Mouse (Mus musculus): ENCODE results near the gene Rad54l2. TPM values are rescaled to one million over a fixed set of nuclear protein-coding genes. Genes with fewer than 3 reads are reported as not detected.

The Rad54l2 gene
- polyA plus RNA-seq, 1 experiment from 2014 or later: 8.8 TPM

DNA sequence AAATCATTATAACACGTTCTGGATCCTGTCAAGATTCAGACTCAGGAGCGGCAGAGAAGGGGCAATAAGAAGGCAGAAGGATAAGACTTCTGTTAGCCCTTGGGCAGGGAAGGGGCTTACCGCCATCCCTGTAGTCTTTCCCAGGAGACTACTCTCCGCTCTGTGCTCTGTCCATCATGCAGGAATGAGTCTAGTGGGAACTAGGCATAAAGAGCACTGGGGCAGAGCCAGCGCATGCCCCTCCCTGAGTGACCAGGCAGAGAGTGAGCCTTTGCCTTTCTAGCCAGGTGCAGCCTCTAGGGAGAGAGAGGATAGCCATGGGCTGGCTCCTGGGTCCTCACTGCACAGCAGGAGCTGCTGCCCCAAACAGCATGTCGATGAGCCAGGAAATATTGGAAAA, 124.1 kb downstream of the Rad54l2 start:
- ATAC-seq (ENCODE audit: low FRiP score, low read depth): no peak
- peaks cover 97% of the 10 kb centered on the region for H3K36me3 ChIP-seq
- no peaks in the 10 kb centered on the region for H3K9me3 ChIP-seq
- no peak overlapping the region for H3K4me3 ChIP-seq
- no peak overlapping the region for H3K4me2 ChIP-seq (replicated peaks)
- no peaks in the 10 kb centered on the region for H3K4me1 ChIP-seq
- H3K27me3 ChIP-seq: no peaks in the 10 kb centered on the region
- no peak overlapping the region for H3K27ac ChIP-seq
- H3K9ac ChIP-seq: no peak overlapping the region
- WGBS: 68% methylated on average over 6 of the region's 6 CpGs

DNA sequence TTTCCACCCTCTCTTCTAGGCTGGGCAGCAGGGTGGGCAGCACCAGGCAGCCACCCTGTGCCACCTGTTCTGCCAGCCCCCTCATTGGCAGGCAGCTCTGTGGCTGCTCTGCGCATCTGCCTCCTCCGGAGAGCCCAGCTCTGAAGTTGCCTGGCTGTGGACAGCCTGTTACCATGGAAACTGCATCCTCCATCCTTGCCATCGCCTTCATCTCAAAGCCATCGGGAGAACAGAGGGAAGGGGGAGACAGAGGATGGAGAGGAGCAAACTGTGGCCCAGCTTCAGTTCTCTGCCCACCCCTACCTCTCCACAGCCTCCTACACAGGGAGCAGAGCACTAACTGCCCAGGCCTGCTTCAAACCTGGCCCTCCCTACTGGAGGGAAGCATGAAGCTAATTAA, 124.6 kb downstream of the Rad54l2 start:
- ATAC-seq (ENCODE audit: low FRiP score, low read depth): no peak
- H3K9ac ChIP-seq: no peak overlapping the region
- H3K4me3 ChIP-seq: no peak overlapping the region
- H3K27me3 ChIP-seq: no peaks in the 10 kb centered on the region
- no peak overlapping the region for H3K27ac ChIP-seq
- H3K36me3 ChIP-seq: peaks cover 97% of the 10 kb centered on the region
- no peaks in the 10 kb centered on the region for H3K9me3 ChIP-seq
- 74% methylated on average over 4 of the region's 4 CpGs for WGBS
- H3K4me2 ChIP-seq (replicated peaks): no peak overlapping the region
- H3K4me1 ChIP-seq: no peaks in the 10 kb centered on the region

DNA sequence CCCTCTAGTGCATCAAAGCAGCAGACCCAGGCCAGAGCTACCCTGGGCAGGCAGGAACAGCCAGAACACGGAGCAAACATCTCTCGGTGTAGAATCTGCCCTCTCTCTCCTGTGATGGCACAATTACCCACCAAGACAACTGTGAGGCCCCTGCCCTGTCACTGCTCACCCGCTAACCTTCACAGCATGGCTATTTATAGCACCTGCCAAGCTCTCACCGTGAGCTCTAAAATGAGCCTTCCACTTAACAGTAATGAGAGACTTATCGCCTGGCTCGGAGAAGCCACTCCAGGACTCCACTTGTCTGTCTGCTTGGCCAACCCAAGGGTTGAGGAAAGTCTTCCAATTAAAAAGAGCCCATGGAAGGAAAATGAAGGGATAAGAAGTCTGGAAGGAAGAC, 125.8 kb downstream of the Rad54l2 start:
- ATAC-seq (ENCODE audit: low FRiP score, low read depth): no peak
- 79% methylated on average over 6 of the region's 6 CpGs for WGBS

DNA sequence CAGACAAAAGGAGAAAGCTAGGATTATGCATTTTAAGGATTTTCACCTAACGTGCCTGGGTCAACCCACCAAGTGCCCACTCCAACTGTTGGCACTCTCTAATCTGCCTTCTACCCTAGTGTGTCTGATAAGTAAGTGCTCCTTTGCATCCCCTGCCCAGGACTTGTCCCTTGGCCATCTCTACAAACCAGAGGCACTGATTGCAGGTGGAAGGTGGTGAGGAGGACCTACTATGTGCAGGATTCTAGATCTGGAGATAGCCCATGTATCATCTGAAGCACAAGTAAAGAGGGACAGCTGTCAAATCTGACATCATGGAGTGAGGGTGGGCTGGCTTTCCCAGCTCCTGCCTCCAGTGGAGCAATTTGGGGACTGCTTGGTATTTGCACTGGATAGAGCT, 129.1 kb downstream of the Rad54l2 start:
- Histone ChIP-seq H3K4me1 (peaks cover 8% of the 10 kb centered on the region), H3K9ac (no peak overlapping the region), H3K4me3 (no peak overlapping the region), H3K27ac (no peak overlapping the region), H3K27me3 (peaks cover 24% of the 10 kb centered on the region), H3K9me3 (no peaks in the 10 kb centered on the region), H3K36me3 (peaks cover 72% of the 10 kb centered on the region), H3K4me2 (replicated peaks) (no peak overlapping the region)
- WGBS: 95% methylated on average over 1 of the region's 1 CpGs
- no peak for ATAC-seq (ENCODE audit: low FRiP score, low read depth)

More for the DNA sequence above, 125.8 kb downstream of the Rad54l2 start:
- H3K27ac ChIP-seq: no peak overlapping the region
- no peak overlapping the region for H3K9ac ChIP-seq
- no peaks in the 10 kb centered on the region for H3K4me1 ChIP-seq
- H3K9me3 ChIP-seq: no peaks in the 10 kb centered on the region
- H3K36me3 ChIP-seq: peaks cover 97% of the 10 kb centered on the region
- H3K4me2 ChIP-seq (replicated peaks): no peak overlapping the region
- H3K4me3 ChIP-seq: no peak overlapping the region
- no peaks in the 10 kb centered on the region for H3K27me3 ChIP-seq

DNA sequence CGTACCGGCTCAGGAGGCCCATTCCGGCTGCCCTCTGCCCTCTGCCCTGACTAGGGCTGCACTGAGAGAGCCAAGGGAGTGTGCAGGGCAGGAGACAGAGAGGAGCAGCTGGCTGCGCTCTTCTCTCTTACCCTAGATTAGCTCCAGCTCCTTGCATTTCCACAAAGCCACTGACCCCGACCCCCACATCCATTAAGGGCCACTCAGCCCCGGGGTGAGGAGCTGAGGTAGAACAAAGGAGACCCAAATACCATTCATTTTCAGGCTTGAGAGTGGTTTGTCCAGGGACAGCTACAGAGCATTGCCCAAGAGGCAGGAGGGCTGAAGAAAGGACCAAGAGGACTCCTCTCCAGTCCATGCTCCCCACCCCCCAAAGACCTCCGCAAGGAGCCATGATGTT, 129.6 kb downstream of the Rad54l2 start:
- Histone ChIP-seq H3K36me3 (peaks cover 67% of the 10 kb centered on the region), H3K4me3 (no peak overlapping the region), H3K9ac (no peak overlapping the region), H3K9me3 (no peaks in the 10 kb centered on the region), H3K27ac (no peak overlapping the region), H3K4me2 (replicated peaks) (no peak overlapping the region), H3K4me1 (peaks cover 8% of the 10 kb centered on the region), H3K27me3 (peaks cover 29% of the 10 kb centered on the region)
- no peak for ATAC-seq (ENCODE audit: low FRiP score, low read depth)
- WGBS: 78% methylated on average over 7 of the region's 7 CpGs

DNA sequence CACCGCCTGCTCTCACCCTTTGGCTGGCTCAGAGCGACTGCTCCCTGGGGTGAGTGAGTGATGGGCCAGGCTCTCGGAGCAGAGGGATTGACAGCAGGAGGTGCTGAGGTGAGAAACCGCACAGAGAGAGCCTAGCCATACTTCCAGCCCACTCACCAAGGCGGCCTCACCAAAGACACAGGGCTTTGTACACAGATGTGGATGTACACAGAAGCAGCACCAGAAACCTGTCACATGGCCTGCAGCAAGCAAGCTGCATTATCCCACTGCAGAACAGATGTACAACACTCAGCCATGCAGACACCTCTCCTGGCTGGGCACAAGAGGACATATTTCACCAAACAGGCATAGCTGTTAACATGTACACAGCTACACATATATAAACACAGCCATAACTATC, 131.4 kb downstream of the Rad54l2 start:
- Histone ChIP-seq H3K4me1 (peaks cover 8% of the 10 kb centered on the region), H3K4me3 (no peak overlapping the region), H3K27me3 (peaks cover 44% of the 10 kb centered on the region), H3K36me3 (peaks cover 49% of the 10 kb centered on the region), H3K9ac (no peak overlapping the region), H3K9me3 (no peaks in the 10 kb centered on the region), H3K27ac (no peak overlapping the region), H3K4me2 (replicated peaks) (no peak overlapping the region)
- 33% methylated on average over 5 of the region's 5 CpGs for WGBS
- no peak for ATAC-seq (ENCODE audit: low FRiP score, low read depth)

DNA sequence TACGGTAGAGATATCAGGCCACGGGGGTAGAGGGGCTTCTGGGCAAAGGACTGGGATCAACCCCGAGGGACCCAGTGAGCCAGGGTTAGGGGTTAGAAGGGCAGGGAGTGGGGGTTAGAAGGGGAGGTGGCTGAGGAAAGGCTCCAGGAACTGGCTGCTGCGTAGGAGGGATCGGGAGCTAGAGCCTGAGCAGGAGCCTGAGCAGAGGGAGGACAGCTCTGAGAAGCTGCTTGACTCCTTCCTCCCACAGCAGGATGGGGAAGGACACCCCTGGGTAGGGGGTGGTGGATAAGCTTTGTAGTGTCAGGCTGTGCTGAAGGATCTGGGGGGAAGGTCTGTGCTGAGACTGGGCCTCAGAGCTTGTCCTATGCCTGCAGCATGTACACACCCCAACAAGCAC, 132.2 kb downstream of the Rad54l2 start:
- peaks cover 8% of the 10 kb centered on the region for H3K4me1 ChIP-seq
- H3K27me3 ChIP-seq: peaks cover 47% of the 10 kb centered on the region
- no peaks in the 10 kb centered on the region for H3K9me3 ChIP-seq
- no peak overlapping the region for H3K27ac ChIP-seq
- no peak for ATAC-seq (ENCODE audit: low FRiP score, low read depth)
- no peak overlapping the region for H3K4me3 ChIP-seq
- H3K36me3 ChIP-seq: peaks cover 41% of the 10 kb centered on the region
- no peak overlapping the region for H3K4me2 ChIP-seq (replicated peaks)
- 43% methylated on average over 5 of the region's 5 CpGs for WGBS
- H3K9ac ChIP-seq: no peak overlapping the region

DNA sequence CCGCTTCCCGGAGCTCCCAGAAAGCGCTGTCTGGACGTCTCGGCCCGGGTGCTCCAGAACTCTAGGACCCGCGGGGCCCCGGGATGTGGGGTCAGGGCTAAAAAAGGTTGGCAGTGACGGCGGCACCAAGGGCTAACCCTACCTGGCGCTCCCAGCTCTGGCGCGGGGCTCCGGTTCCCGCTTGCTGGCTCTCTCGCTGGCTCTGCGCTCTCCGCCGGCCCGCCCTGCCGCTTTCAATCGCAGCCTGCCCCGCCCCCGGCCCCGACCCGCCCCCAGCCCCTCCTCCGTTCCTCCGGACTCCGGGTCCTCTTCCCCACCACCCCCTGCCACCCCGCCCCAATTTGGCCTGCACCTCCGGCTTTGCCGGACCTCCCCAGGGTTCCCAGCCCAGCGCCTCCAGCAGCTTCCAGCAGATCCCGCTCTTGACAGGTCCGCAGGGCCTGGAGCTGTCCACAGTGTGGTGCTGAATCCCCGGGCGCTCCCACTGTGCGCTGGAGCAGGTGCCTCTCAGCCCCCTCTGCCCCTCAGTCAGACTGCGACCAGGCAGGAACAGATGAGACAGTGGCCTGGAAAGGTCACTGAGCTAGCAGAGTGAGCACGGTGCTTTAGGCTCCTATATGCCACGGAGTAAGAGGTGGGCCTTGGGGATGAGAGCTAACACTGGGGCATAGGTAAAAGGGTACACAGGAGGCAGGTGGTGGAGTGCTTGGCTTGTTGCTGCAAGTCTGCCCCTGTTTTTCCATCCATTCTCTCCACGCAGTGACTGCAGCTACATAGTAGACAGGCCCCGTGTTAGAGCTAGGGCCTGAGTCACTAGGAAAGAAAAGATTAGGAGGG, 132.9 kb downstream of the Rad54l2 start, which contains the start of gene Grm2:
Grm2 (minus strand) TSS at position 199 of the 837 bp plus-strand sequence.
- peak; percentile 72; the same call in 1 of the 2 replicates for ATAC-seq (ENCODE audit: low FRiP score, low read depth)
- H3K4me3 ChIP-seq: peak within 1 kb of the TSS; percentile 36
- H3K27me3 ChIP-seq: peaks cover 47% of the 10 kb centered on the region
- H3K9ac ChIP-seq: no peak within 1 kb of the TSS; the same call in 1 of the 2 replicates
- peaks cover 8% of the 10 kb centered on the region for H3K4me1 ChIP-seq
- 2% methylated on average over 42 of the region's 44 CpGs for WGBS
- H3K36me3 ChIP-seq: peaks cover 34% of the 10 kb centered on the region
- no peak within 1 kb of the TSS for H3K27ac ChIP-seq
- H3K4me2 ChIP-seq (replicated peaks): peak within 1 kb of the TSS; percentile 70
- no peaks in the 10 kb centered on the region for H3K9me3 ChIP-seq

DNA sequence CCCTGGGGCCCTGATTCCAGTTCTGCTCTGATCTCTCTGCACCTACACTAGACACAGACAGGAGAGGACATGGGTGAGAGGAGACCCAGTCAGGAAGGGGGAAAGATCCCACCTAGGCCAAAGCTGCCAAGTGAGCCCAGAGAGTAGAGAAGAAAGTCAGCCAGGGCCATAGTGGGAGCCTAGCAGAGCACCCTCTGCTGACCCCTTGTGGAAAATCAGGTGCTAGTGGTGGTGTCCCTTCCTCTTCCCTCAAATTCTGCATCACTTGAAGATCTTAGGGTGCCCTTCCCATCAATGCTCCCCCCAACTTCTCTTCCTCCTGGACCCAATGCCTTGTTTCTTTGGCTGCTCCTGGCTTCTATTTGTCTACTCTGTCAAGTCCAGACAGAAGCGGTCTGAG, 136.3 kb downstream of the Rad54l2 start:
- no peak overlapping the region for H3K4me2 ChIP-seq (replicated peaks)
- 63% methylated on average over 1 of the region's 1 CpGs for WGBS
- H3K27ac ChIP-seq: no peak overlapping the region
- no peak for ATAC-seq (ENCODE audit: low FRiP score, low read depth)
- peaks cover 50% of the 10 kb centered on the region for H3K27me3 ChIP-seq
- H3K36me3 ChIP-seq: peaks cover 3% of the 10 kb centered on the region; the same call in 1 of the 2 replicates
- H3K9ac ChIP-seq: no peak overlapping the region
- no peak overlapping the region for H3K4me3 ChIP-seq
- H3K9me3 ChIP-seq: no peaks in the 10 kb centered on the region
- H3K4me1 ChIP-seq: peaks cover 8% of the 10 kb centered on the region

DNA sequence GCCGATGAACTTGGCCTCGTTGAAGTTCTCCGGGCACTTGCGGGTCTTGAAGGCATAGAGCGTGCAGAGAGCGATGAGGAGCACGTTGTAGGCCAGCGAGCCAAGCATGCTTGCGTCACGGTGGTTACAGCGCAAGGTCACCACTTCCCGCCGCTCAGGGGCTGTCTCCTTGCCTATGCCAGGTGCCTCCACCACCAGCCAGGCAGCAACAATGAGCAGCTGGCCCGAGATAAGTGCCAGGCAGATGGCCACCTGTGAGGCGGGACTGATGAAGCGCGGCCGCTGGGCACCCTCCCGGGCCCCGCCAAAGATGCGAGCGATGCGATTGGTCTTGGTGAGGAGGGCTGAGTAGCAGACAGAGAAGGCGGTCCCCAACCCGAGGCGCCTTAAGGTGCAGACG, 141.8 kb downstream of the Rad54l2 start:
- no peaks in the 10 kb centered on the region for H3K4me1 ChIP-seq
- no peak overlapping the region for H3K4me2 ChIP-seq (replicated peaks)
- peaks cover 11% of the 10 kb centered on the region for H3K27me3 ChIP-seq
- ATAC-seq (ENCODE audit: low FRiP score, low read depth): no peak
- WGBS: 72% methylated on average over 27 of the region's 27 CpGs
- H3K27ac ChIP-seq: no peak overlapping the region
- H3K9ac ChIP-seq: no peak overlapping the region
- no peaks in the 10 kb centered on the region for H3K36me3 ChIP-seq
- no peaks in the 10 kb centered on the region for H3K9me3 ChIP-seq
- no peak overlapping the region for H3K4me3 ChIP-seq

DNA sequence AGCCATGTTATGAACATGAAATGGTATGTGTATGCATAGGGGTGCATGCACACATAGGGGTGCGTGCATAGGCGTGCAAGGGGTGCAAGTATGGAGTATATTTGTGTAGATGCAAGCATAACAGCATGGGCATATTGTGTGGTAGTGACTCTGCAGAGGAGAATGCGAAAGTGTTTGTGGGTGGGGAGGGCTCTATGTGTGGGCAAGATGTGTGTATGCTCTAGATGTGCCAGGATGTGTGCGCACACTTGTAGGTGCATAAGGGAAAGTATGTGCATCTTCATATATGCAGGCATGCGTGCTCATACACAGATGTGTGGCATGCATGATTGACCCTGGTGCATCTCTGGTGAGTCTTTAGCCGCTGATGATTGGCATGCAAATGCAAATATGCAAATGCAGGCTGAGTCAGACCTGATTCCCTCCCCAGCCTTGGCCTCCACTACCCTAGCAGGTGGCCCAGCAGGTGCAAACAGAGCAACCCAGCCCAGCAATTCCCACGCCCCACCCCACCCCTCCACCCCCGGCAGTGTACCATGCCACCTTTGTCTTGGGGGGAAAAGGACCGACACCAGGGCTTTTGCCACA, 143.2 kb downstream of the Rad54l2 start:
- no peak overlapping the region for H3K4me2 ChIP-seq (replicated peaks)
- no peaks in the 10 kb centered on the region for H3K4me1 ChIP-seq
- WGBS: 73% methylated on average over 9 of the region's 9 CpGs
- H3K9me3 ChIP-seq: no peaks in the 10 kb centered on the region
- H3K27me3 ChIP-seq: peaks cover 11% of the 10 kb centered on the region
- no peaks in the 10 kb centered on the region for H3K36me3 ChIP-seq
- no peak overlapping the region for H3K4me3 ChIP-seq
- ATAC-seq (ENCODE audit: low FRiP score, low read depth): no peak
- H3K9ac ChIP-seq: no peak overlapping the region
- H3K27ac ChIP-seq: no peak overlapping the region

DNA sequence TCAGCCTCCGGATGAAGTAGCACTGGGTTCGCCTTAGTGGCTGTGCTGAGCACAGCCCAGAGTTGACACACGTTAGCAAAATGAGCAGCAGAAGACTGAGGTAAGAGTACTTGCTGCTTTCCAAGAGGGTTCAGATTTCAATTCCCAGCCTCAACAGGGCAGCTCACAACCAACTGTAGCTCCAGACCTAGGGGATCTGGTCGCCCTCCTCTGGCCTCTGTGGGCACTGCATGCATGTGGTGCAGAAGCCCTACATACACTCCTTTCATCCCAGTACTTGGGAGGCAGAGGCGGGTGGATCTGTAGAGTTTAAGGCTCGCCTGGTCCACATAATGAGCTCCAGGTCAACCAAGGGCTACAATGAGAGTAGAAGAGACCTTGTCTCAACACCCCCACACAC, 145.2 kb downstream of the Rad54l2 start:
- Histone ChIP-seq H3K36me3 (no peaks in the 10 kb centered on the region), H3K27me3 (peaks cover 11% of the 10 kb centered on the region)
- 72% methylated on average over 6 of the region's 6 CpGs for WGBS

More for the DNA sequence above, 145.2 kb downstream of the Rad54l2 start:
- Histone ChIP-seq H3K27ac (no peak overlapping the region), H3K9ac (no peak overlapping the region), H3K4me1 (no peaks in the 10 kb centered on the region), H3K9me3 (no peaks in the 10 kb centered on the region), H3K4me3 (no peak overlapping the region), H3K4me2 (replicated peaks) (no peak overlapping the region)
- ATAC-seq (ENCODE audit: low FRiP score, low read depth): no peak
